Mouse (Mus musculus) neural tube, embryonic 10.5 days (tissue): ENCODE measurements around the gene Vmn1r236.
A peak's percentile ranks its signal among the peaks of the same experiment; 100 is the strongest.

Source experiments
- DNase-seq: peaks from one replicate; pipeline ENCODE4 v3.0.0-alpha.2; 2017; ENCODE audit warnings: low spot score; ENCODE audit errors: extremely low spot score

The Vmn1r236 gene

DNA sequence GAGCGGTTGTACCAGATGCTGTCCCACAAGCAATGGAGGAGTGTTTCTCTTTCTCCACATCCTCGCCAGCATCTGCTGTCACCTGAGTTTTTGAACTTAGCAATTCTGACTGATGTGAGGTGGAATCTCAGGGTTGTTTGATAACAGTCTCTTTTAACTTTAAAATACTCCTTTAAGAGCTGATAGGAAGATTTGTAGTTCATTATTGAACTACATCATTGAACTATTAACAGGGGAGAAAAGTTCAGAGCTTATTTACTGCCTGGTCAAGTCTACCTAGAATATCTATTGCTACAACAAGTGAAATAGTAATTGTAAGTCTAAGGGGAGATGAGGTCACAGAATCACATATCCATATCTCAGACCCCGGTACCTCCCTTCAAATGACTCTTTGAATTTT, at the start of gene Vmn1r236:
Gene Vmn1r236, plus strand, starts transcription at position 301 of the 400 bp plus-strand sequence.
- no peak for DNase-seq

DNA sequence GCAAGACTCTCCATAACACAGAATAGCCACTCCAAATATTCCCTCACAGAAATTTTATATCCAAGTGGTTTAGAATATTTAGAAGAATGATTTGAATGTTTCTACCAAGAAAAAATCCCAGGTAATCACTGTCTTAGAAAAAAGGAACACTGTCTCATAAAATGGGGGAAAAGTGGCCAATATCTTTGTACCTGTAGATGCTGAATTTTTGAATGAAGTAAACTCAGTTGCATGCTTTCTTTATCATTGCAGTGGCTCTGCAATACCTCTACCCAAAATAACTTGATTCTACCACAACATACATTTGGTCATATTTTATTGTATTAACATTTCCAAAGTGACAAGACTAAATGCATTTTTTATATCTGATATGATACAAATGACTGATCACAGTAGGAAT, 26.6 kb upstream of the Vmn1r236 start, which contains the start of gene Vmn1r235:
Gene Vmn1r235, plus strand, starts transcription at position 301 of the 400 bp plus-strand sequence.
- no peak for DNase-seq

DNA sequence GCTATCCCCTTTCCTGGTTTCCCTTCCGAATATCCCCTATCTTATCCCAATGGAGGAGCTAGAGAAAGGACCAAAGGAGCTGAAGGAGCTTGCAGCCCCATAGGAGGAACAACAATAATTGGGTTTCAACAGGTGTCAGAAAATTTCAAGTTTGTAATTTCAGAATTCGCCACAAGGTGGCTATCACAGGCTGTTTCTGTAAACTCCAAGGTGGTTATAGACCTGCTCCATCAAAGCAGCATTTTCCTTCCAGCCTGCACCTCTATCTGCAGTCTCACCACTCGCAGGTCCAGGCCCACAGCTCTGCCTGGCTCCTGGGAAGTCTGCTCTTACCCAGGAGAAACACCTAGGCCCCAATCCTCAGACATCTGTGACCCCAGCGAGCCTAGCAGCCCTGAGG, 10.6 kb upstream of the Vmn1r236 start:
- DNase-seq: peak; percentile 13

DNA sequence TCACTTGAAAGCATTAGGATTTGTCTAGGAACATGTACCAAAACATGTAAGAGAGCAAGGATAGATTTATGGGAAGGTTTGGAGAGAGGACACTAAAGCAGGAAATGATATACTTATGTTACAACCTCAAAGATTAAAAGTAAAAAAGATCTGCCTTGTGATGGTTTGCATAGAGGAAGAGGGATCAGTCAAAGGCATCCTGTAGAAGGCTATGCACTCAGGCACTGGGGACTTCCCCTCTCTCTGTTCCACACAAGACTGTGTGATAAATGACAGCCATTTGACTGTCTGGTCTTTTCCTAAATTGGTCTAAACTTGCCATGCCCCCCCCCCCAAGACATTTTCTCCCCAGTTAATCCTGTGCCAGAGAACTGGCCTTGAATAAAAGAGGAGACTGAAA, 1.7 kb downstream of the Vmn1r236 start:
- no peak for DNase-seq

DNA sequence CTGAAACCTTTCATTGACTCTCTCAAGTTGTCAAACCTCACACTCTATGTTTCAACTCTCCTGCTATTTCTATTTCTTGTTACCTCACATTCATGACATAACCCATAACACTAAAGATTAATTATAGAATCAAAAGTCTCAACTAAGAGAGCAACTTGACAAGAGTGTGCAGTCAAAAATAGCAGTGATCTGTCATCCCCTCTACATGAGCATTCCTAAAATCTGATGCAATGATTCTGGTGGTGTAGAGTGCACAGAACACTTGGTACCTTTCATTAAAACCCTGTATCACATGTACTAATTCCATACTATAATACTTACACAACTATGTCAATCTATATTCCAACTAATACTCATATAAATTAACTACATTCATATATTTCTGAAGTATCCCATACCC, 7.0 kb downstream of the Vmn1r236 start:
- no peak for DNase-seq

DNA sequence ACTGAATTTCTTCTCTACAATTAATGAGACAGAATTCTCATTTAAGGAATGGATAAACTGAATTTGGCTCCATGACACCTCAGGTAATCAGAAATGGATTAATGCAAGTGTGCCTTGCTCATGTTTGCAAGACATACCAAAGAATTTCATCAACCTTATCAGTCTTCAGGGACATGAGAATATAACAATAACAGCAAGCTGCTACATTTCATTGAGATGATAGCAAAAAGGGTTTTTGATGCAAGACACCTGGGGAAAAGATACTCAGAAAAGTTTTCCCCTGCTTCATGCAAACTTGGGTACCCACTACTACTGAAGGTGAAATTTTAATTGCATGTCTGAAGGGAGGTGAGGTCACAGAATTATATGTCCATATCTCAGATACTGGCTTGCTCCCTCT, 28.8 kb downstream of the Vmn1r236 start, which contains the start of gene Vmn1r237:
Gene Vmn1r237, plus strand, starts transcription at position 301 of the 400 bp plus-strand sequence.
- DNase-seq: no peak
